Mouse (Mus musculus) kidney, adult 2 months (tissue): ENCODE data around the gene 2310022A10Rik.
A peak's percentile ranks its signal among the peaks of the same experiment; 100 is the strongest.

Source experiments
- CTCF ChIP-seq: fragments of 200-500 bp; conservative IDR thresholded peaks from 2 replicates; pipeline ENCODE4 v1.5.1; 2011; ENCODE audit warnings: low read depth, mild to moderate bottlenecking, control low read depth, low read length, moderate library complexity, mixed read lengths; ENCODE audit not compliant: insufficient read depth, insufficient read length
- POLR2A ChIP-seq: fragments of 200-500 bp; IDR thresholded peaks from one replicate; pipeline ENCODE4 v1.6.1; 2011; ENCODE audit warnings: low read depth, low read length, control low read depth

GRCm38 (mm10) chr7:27576914-27577313 lies 23.9 kb downstream of the 2310022A10Rik start:
- TF ChIP-seq POLR2A (no peak), CTCF (peak; percentile 67)
